Mouse (Mus musculus) T-helper 1 cell (primary cell): ENCODE results near the gene Tmcc1.

Experiments used
- in situ Hi-C: fragments of 300-600 bp; cut with MboI, MseI; formaldehyde crosslinking; loops from one replicate; pipeline ENCODE4 v1.15.1; 2025; ENCODE audit warnings: high pct_unique_total_duplicates

The Tmcc1 gene

DNA sequence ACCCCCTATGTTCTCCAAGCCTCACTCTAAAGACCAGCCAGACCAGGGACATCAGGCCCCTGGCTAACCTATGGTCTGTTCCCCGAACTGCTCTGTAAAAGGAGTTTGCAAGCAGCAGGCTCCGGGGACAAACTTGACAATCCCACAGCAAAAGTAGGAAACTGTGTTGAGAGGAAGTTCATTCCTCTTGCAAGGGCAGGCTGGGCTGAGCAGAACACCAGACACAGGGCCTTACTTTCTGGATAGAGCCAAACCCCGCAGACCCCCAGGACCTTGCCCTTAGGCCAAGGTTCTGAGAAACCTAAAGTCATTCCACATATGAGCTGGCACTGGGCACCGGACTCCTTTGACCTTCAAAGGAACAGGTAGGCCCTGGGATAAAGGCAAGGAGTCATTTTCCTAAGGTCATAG lies 197.8 kb downstream of the Tmcc1 start:
- in situ Hi-C loops, result no loop called here

DNA sequence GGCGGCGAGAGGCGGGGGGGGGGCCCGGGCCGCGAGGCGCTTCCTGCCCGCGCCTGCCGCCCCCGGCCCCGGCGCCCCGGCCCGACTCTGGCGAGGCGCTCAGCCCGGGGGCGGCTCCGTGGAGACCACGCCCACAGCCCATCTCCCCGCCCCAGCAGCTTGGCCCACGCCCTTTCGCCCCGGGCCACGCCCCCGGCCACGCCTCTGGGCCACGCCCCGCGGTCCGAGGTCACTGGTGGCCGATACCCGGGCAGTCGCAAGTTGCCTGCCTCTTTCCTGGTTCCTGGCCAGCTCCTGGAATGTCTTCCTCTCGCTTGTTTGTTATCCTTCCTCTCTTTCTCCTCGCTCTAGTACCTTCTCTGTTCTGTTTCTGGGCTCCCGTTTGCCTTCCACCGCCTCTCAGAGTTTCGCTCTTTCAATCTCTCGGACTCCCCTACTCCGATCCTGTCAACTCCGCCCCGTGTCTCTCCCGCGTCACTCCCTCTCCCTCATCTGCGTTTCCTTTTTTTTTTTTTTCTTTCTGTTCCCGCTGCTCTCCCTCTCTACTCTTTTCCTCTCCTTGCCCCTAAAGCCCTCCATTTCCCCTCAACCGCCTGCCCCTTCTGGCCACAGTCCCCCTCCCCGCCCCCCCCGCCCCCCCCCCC lies 198.3 kb downstream of the Tmcc1 start, which contains the start of gene Plxnd1:
Plxnd1 (minus strand) TSS at position 129 of the 644 bp plus-strand sequence.
- in situ Hi-C loops, result no loop called here

DNA sequence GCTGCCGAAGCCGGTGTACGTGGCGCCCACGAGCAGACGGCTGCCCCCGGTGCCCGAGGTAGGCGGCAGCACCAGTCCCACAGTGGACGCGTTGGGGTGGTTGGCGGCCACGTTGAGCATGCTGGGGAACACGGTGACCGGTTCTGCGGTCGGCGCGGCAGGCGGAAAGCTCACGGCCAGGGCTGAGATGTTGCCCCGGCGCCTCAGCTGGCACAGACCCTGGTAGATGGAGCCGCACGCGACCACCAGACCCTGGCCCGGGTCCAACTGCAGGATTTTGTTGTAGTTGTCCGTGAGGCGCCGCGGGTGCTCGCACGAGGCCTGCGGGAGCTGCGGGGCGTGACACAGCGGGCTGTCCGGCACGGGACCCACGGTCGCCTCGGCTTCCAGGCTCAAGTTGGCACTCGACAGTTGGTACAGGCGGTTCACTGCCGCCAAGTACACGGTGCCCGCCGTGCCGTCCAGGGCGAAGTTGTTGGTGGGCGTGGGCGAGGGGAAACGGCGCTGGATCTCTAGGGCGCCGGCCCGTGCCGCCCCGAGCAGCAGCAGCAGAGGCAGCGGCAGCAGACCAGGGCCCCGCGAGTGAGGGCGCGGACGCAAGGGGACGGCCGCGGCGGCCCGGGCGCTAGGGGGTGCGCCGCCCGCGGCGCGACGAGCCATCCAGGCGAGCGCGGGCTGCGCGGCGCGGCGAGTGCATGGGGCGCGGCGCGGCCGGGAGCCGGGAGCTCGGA lies 199.0 kb downstream of the Tmcc1 start:
- in situ Hi-C loops, result no loop called here

DNA sequence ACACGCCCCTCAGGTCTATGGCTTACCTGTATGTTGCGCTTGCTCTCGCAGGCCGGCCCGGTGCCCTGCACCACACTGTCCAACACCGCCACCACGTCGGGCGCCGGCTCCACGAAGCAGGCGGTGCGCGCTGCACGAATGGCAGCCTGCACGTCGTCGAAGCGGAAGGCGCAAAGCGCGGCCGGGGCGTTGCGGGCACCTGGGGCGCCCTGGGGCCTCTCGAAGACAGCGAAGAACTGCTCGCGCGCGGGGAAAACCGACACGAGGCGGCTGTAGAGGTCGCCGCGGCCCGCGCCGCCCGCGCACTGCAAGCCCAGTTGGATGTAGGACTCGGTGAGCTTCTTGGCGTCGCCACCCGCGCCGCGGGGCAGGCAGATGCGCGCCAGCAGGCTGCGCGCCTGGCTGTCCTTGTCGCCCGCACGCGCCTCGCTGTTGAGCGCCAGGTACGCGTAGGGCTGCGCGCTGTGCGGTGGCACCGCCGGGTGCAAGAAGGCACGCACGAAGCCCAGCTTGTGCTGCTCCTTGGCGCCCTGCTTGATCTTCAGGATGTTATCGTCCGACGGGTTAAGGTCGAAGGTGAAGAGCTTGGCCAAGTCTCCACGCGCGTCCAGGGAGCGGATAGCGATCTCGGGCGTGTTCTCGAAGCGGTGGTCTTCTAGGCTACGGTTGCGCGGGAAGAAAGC lies 199.7 kb downstream of the Tmcc1 start:
- in situ Hi-C loops, result no loop called here

DNA sequence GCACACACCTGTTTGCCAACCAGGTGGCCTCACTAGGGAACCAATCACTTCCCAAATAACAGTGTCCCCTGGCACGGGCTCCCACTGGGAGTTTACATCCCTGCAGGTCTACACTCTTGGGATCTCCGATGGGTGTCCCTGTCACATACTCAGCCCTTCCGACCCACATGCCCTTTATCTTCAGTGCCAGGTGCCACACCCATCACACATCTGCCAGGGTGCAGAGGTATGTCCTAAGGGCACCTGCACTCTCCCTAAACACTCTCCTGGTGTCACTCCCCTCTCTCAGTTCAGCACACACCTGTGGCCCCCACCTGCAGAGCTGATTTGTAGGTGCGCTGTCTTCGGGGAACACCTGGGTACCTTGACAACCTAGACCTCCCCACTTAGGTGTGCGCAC lies 200.3 kb downstream of the Tmcc1 start:
- in situ Hi-C loops, result no loop called here

DNA sequence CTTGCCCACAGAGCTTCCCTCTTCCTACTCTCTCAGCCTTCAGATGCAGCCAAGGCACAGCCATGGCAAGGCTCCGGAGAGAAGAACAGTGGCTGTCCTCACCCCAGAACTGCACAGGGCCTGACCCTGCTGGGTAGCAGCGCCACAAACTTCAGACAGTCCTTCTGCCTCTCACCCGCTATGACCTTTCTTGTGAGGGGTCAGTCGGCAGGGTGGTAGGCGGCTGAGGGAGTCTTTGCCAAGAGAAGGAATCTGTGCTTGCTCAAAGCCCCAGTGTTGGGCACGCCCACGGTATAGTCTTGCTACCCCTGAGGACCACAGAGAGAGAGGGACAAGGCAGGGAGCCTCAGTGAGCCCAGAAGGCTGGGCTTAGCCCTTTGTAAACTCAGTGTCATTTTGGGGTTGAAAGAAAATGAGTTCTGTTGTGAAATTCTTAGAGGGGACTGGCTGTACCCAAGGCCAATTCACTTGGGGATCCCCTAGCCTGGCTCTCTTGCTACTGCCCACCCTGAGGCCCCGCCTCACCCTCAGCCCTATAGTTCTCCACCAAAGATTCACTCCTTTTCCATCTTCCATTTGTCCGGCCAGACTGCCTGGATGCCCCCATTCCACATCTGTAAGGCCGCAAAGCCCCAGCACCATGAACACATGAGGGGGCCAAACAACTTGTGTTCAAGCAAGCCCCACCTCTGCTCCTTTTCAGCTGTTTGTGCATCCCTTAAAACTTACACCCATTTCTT lies 201.2 kb downstream of the Tmcc1 start:
- in situ Hi-C loops, result no loop called here

DNA sequence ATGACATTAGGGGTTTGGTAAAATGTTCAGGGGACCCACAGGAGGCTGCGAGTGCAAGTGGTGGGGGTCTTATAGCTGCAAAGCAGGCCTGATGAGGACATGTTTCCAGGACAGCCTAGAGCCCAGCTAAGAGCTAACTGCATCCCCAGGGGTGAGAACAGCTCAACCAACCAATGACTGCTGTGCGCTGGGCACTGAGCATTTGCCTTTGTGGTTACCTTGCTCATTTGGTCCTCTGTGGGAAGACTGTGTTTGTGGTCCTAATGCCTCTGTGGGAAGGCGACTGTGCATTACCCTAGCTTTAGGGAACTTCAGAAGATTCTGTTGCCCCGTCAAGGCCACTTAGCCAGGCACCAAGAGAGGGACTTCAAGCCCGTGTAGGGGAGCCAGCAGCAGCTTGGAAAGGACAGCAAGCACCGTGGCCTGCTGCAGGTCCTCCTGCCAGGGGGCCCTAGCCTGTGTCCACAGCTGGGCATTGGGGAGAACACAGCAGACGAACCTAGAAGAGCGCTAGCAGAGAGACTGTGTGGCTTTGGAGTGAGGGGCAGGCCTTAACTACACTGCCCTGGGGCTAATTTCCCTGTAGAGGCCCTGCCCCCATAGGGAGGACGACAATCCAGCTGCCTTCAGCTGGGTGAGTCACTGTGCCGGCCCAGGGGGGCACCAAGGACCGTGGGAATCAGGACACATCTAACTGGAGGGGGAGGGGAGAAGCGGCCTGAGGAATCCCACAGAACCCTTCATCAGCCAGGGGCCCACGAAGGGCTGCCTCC lies 202.0 kb downstream of the Tmcc1 start:
- in situ Hi-C loops, result no loop called here

DNA sequence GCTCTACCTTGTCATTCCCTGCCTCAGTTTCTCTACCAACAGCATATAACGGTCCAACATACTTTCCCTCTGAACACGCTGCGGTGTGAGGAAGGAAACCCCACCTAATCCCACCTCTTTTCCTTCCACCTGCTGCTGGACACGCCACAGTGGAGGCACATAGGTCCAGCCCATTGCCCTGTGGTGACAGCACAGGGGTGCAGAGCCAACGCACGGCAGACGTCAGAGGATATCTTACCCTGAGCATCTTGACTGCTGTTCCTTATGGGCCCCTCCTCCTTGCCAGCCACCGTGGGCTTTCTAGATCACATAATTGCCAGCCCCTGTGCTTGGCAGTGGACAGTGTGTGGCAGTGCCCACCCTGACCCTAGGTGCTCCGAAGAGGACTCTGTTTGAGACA lies 202.8 kb downstream of the Tmcc1 start:
- in situ Hi-C loops, result no loop called here

DNA sequence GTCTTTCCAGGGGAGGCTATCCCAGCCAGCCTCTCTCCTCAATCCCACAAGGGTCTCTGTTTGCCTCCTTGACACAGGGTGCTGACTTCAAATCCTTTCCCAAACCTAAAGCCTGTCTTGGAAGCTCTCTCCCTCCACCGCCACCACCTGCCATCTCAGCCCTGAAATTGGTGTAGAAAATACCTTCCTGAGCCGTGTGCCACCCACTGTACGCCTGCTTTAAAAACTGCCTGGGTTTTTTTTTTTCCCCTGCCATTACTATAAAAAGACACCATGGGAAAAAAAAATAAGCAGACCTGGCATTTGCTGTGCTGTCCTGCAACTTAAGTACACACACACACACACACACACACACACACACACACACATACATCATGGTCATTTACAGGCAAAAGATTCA lies 203.2 kb downstream of the Tmcc1 start:
- in situ Hi-C loops, result no loop called here

DNA sequence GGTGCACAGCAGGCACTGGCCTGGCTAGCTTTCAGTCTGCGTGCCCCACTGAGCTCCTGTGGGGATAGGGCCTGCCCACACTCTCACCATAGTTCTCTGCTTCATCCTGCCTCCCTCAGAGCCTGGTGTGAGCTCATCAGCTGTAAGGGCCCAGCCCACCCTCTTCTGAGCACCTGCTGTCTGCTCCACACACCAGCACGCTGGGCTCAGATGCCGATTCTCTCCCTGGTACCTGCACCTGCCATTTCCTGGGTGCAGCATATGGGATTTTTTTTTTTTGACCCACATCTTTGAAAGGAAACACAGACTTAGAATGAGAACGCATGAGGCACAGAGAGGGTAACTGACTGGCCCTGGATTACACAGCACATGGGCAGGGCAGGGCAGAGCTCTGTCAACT lies 203.7 kb downstream of the Tmcc1 start:
- in situ Hi-C loops, result no loop called here

DNA sequence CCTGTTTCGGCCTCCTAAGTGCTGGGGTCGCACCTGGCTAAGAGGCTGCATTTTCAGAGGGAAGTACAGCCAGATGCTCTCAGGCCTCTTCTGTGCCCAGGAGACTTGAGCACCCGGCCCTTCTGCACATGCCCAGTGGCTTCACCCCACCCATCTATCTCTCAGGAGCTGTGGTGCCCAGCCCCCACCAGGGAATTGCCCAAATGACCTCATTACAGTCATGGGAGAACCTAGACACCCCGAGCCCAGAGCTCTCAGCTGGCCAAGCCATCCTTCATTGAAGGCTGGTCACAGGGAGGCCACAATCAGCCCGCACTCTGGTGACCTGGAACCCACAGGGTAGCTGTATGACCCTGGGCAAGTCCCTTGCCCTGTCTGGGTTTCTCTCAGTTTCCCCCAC lies 204.3 kb downstream of the Tmcc1 start:
- in situ Hi-C loops, result no loop called here

DNA sequence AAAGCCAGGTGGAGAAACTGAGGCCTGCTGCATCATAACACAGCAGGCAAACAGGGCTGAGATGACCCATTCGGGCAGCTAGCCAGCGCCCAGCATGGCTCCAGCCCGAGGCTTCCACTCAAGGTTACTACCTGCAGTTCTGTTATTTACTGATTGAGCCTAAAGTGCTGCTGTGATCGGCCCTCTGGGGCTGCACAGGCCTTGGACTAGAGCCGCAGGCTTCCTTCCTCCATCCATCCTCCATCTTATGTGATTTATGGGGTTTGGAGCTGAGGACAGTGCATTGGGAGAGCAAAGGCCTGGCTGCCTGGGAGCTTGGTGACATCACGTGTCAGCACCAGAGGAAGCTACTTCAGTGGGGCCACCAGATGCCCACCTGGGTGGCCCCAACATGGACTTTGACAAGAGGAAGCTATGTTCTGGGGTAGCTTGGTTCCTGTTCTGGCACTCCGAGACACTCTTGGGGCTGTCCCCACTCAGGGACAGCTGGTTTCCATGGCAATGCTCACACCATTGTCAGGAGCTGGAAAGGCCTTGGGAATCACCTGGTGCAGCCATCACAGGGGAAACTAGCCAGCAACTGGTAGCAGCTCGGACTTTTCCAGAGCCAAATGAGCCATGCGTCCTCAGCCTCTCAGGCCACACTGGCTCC lies 206.1 kb downstream of the Tmcc1 start:
- in situ Hi-C loops, result no loop called here

DNA sequence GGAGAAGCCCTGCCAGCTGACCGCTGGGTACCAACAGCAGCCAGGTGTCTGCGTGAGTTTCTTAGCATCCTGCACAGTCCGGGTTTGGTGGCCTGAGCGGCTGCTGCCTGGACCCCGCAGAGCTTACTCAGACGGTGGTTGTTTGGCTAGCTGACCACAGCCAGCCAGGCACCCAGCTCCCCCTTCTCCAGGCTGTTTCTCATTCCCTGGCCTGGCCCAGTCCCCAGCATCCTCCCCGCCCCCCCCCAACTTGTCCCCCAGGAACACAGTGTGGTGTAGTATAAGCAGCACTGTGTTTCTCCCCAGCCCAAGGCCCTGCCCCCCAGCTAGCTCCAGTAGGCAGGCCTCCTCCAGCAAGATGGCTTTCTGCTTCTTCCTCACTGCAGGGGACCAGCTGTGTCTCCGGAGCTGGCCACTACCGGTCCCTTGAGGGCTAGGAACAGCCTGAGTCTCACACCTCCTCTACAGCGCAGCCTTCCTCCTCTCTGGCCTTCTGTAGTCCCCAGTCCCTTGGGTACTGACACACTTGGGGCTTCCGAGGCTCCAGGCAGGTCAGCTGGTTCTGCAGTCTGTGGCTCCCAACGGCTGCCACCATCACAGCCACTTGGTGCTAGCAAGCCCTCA lies 206.7 kb downstream of the Tmcc1 start:
- in situ Hi-C loops, result no loop called here

DNA sequence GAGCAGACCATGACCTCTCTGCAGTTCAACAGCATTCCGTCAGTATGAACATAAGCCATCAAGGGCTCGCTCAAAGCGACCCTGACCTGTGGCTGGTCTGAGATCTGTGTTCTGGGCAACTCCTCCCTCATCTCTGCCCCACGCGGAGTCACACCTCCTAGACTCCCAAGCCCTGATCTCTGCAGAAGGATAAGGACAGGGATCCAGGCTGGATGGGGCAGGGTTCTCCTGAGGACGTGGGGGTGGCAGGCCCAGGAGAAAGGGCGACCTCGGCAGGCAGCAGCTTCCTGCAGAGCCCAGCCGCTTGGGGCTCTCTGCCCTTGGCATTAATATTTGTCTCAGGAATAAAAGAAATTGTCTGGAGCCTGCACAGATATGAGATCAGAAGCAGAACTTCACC lies 207.7 kb downstream of the Tmcc1 start:
- in situ Hi-C loops, result no loop called here

DNA sequence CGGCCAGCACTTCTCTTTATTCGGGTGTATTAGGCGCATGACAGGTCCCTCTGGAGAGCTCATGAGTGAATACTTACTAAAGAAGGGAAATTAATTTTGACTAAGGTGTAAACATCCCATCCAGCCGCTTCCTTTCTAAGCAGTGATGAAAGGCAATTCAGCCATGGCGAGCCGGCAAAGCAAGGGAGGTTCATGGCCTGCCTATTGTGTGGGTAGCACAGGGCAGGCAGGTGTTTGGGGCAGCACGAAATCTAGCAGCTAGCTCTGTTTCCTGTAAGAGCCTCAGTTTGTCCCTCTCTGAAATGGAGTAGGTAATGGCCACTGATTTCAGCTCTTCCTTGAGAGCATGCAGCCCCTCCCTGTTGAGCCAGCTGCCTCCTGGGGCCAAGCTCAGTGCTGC lies 208.7 kb downstream of the Tmcc1 start:
- in situ Hi-C loops, result no loop called here

DNA sequence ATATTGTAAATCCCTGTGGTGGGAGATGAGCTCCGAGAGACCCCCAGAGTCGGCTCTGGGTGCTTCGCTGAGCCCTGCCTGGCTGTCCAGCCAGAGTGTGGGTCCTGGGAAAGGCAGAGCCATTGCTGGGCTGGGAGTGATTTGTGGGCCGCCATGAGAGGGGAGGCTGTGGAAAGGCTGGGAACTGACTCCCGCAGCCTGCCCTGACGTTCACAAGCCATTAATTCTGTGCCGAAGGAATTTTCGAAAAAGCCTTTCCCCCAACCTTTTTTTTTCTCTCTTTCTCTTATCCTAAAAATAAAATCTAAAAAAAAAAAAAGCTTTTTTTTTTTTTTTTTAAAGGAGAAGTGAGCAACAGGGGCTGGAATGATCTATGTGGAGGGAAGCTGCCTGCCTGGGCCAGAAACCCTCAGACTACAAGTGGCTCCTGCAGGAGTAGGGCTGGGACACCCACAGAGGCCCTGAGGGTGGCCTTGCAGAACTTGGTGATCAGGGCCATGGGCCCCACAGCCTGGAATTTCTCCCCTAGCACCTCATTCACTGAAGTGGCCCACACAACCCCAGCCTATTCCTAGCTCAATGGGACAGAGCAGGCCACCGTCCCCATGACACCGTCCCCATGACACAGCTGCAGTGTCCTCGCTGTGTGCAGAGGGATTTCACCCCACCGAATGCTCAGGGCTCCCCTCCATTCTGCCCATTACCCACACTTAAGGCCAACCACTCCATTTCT lies 209.8 kb downstream of the Tmcc1 start:
- in situ Hi-C loops, result no loop called here

DNA sequence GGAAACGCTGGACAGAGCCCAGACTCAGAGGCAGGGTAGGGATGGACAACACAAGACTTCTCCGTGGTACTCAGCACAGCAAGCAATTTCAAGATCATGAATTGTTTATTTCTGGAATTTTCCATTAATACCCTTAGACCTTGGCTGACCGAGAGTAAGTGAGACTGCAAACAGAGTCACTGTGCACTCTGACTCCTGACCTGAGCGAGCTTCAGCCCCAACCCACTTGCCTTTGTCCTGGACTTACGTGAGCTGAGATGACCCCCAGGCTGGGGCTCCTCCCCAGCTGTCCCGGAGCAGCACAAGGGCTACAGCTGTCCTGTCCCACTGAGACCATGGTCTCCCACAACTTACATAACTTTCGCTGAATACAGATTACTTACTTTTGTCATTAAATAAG lies 210.4 kb downstream of the Tmcc1 start:
- in situ Hi-C loops, result no loop called here

DNA sequence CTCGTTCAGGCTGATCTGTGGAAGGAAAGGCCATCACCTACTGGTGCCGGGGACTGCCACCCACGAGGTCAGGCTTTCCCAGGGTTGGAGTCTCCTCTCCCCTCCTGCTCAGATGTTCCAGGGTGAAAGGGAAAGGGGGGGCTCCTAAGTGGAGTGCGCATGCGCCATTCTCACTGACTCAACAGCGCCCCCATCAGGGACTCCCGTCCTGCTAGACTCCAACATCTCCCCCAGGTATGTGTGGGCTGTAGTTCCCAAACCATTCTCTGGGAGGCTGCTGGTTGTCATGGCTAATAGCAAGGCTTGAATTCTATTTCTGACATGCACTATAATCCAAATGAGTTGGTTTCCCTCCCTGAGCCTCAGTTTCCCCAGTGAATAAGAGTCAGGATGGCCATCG lies 214.7 kb downstream of the Tmcc1 start:
- in situ Hi-C loops, result no loop called here

DNA sequence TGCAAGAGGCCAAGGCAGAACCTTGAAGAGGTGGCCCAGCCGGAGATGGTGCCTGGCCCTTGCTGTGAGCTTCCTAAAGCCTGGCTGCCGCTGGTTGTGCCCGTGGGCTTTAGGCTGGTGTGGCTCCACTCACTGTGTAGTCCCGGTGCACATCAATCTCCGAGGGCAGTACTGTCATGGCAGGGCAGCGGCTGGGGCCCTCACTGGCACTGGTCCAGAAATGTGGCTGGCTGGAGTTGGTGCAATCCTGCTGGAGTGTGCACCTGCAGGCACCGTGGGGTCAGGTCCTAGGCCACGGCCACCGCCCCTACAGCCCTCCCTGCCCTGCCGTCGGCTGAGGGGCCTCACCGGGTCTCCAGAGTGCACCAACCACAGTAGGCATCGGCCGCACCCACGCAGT lies 215.5 kb downstream of the Tmcc1 start:
- in situ Hi-C loops, result no loop called here

DNA sequence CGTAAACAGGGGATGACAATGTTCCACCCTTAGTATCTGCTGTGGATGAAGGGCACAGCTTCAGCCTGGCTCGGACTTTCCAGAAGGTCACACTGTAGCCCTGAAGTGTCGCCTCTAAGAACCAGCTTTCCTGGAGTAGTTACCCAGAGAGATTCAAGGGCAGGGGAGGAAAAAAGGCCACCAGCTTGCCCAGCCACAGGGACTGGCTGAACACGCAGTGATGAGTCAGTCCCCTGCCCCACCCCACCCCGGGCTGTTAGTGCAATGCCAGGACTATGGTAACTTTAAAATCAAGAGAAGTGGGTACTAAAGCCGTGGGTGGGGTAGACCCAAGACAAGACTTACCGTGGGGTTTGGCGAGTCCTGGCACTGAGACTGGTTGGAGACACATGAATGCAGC lies 217.7 kb downstream of the Tmcc1 start:
- in situ Hi-C loops, result no loop called here
